ENCODE assay signal across 11 mouse cellular contexts in the genomic region with DNA sequence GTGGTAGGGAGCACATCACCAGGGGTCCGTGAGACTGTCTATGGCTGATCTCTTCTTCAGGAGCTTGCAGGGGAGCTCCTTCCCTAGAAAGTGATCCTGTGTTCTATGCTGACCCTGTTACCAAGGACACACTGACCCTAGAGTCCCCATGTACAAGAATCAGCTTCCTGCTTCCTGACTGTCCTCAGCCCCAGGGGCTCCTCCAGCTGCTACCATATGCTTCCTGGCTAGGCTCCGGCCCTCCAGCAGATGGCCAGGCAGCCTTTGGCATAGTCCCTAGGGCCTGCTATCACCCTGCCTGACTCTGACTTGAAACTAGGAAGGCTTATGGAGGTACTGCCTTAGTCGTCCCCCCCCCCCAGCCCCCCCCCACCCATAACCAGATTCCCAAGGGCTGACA. TPM values are rescaled to one million over a fixed set of nuclear protein-coding genes. Genes with fewer than 3 reads are reported as not detected.
DNase-seq lines count a peak whose midpoint lies in the region; TF ChIP-seq lines count a peak whose summit lies in the region.
"Had no signal": no experiment of that assay in that cellular context is flagged by ENCODE, and none has a peak within 500 bp of the region (broad histone marks: within the 10 kb centered on the region; RNA-seq: fewer than 3 reads in every experiment).

No protein-coding gene starts in this region.

- DNase-seq in liver, adult 2 months (ENCODE audit: extremely low read depth, low read depth, low spot score): peak; percentile 16
- DNase-seq in liver: no peak
- peak; percentile 41 for DNase-seq in heart, adult 8-10 months (ENCODE audit: low spot score)
- DNase-seq in kidney, adult 8-10 months: peak; percentile 17 to 19
- peak; percentile 4 for DNase-seq in skeletal muscle tissue, adult 2 months (ENCODE audit: low read depth, low spot score)
- no peak for DNase-seq in MN1 (ENCODE audit: low spot score)
- no peak for DNase-seq in gastrocnemius, postnatal 25 days
- DNase-seq in left cerebral cortex, adult 9 months (ENCODE audit: low spot score in 2 of 2): no peak

- 58% methylated on average over 3 of the region's 3 CpGs for WGBS in liver, adult 2 months

- peak; percentile 37 for TF ChIP-seq CTCF in liver, adult 2 months (IDR thresholded peaks at IDR 0.05; ENCODE audit: low read depth, low read length)

- H3K4me3 ChIP-seq in liver, adult 2 months (ENCODE audit: insufficient read depth, low read depth, low read length): no peak overlapping the region

- H3K9ac ChIP-seq in liver, adult 2 months (ENCODE audit: low read depth, low read length): no peak overlapping the region

- H3K4me1 ChIP-seq in liver, adult 2 months (ENCODE audit: control insufficient read depth, insufficient read depth, low read length): 0 out of 2 replicates have a peak, but pooled peaks cover 5% of the 10 kb centered on the region

- H3K27me3 ChIP-seq in liver, adult 2 months (ENCODE audit: control insufficient read depth, insufficient read depth, low read length): no peaks in the 10 kb centered on the region

- TF ChIP-seq POLR2A in liver, adult 2 months (IDR thresholded peaks at IDR 0.05; ENCODE audit: extremely low read depth, insufficient read depth, low read length): no peak

- H3K36me3 ChIP-seq in liver, adult 2 months (ENCODE audit: control insufficient read depth, insufficient read depth, low read length): no peaks in the 10 kb centered on the region

- H3K27ac ChIP-seq in liver, adult 2 months (replicated peaks; ENCODE audit: insufficient read depth, low read depth, low read length): no peak overlapping the region; the same call in 1 of the 2 replicates

- no peaks in the 10 kb centered on the region for H3K79me2 ChIP-seq in liver, adult 2 months (ENCODE audit: control insufficient read depth, insufficient read depth, low read length)

RNA-seq across cellular contexts. Expression of a gene that starts 24.0 kb away (rescaled TPM):
- total RNA-seq in liver, adult 2 months (2014; rRNA removed): under 0.01 and 0.07 TPM in 2 replicates
- polyA plus RNA-seq in liver, adult 2 months (2012; rRNA removed): 0.02 and 0.06 TPM in 2 replicates
- total RNA-seq in heart, adult 8-10 months (2022): 10 to 100 TPM; 53.9 to 62.5 (median 56.2) TPM
- not detected for total RNA-seq in gastrocnemius, postnatal 25 days (2021)
- total RNA-seq: MEL had no signal

RNA-seq across cellular contexts. Expression of a gene that starts 52.1 kb away (rescaled TPM):
- not detected in 2 replicates for total RNA-seq in liver, adult 2 months (2014; rRNA removed)
- not detected in 2 replicates for polyA plus RNA-seq in liver, adult 2 months (2012; rRNA removed)
- not detected for total RNA-seq in heart, adult 8-10 months (2022)
- not detected for total RNA-seq in gastrocnemius, postnatal 25 days (2021)
- total RNA-seq: layer of hippocampus, postnatal 14 days; MEL had no signal
- polyA plus RNA-seq: cortical plate, adult 2 months had no signal

Comparison
In these comparisons a context has a peak if more than half of its experiments do, and no peak if none do; other contexts are left out.
1. DNase-seq: peak in liver, adult 2 months (single experiment), heart, adult 8-10 months (single experiment), kidney, adult 8-10 months (2 of 2) and skeletal muscle tissue, adult 2 months (single experiment); none in liver (single experiment), MN1 (single experiment), gastrocnemius, postnatal 25 days (single experiment) and left cerebral cortex, adult 9 months (0 of 2).
2. RNA of a gene that starts 24.0 kb away (total RNA-seq): 53.9 to 62.5 TPM in heart, adult 8-10 months; under 0.01 to 0.07 TPM in liver, adult 2 months and not detected in gastrocnemius, postnatal 25 days; every median in the first group is over 10 times any median in the second.